Comparison of ENCODE assay signal across 14 mouse cellular contexts in genomic region chr10:120665670-120666069, GRCm38 (mm10).
DNase-seq lines count a peak whose midpoint lies in the region; ATAC-seq lines count a peak whose summit lies in the region.
"Had no signal": no experiment of that assay in that cellular context is flagged by ENCODE, and none has a peak within 500 bp of the region (broad histone marks: within the 10 kb centered on the region; RNA-seq: fewer than 3 reads in every experiment).

No protein-coding gene starts in this region.

- H3K4me3 ChIP-seq in heart, embryonic 12.5 days = no peak overlapping the region
- H3K4me3 ChIP-seq: limb, embryonic 13.5 days; midbrain, embryonic 15.5 days had no signal

- H3K9ac ChIP-seq in heart, embryonic 12.5 days = no peak overlapping the region
- H3K9ac ChIP-seq: limb, embryonic 13.5 days; midbrain, embryonic 15.5 days had no signal

- H3K27ac ChIP-seq in heart, embryonic 12.5 days (ENCODE audit: poor library complexity, severe bottlenecking) = peak overlapping the region; percentile 43; the same call in 1 of the 2 replicates
- H3K27ac ChIP-seq: limb, embryonic 13.5 days; midbrain, embryonic 15.5 days had no signal

- H3K4me2 ChIP-seq in heart, embryonic 12.5 days = no peak overlapping the region
- H3K4me2 ChIP-seq: limb, embryonic 13.5 days; midbrain, embryonic 15.5 days had no signal

- intact Hi-C loops in gastrocnemius, postnatal 14 days (cut with DNase I; ENCODE audit: low total_unique reads) = loop anchor here (2.0 to 10.0 kb wide), 2 partner anchors 21 to 81 kb away; no protein-coding TSS in a partner anchor

- DNase-seq in 416B (ENCODE audit: low read depth) = peak; percentile 87
- DNase-seq in Muller cell, postnatal 12 days (ENCODE audit: inconsistent ontology term) = peak; percentile 91
- peak; percentile 13 for DNase-seq in lung, postnatal 10 days
- DNase-seq in embryo, embryonic 10.5 days (ENCODE audit: low spot score) = no peak
- DNase-seq in kidney, adult 11 months = no peak
- DNase-seq in layer of hippocampus, adult 9-10 months (ENCODE audit: low spot score) = no peak
- no peak for DNase-seq in gastrocnemius, postnatal 14 days
- DNase-seq: adrenal gland, postnatal 25 days; gastrocnemius, postnatal 36 days; layer of hippocampus, adult 9-11 months; spleen, adult 18-20 months had no signal

- no peak for ATAC-seq in heart, embryonic 12.5 days (ENCODE audit: insufficient number of reproducible peaks, low FRiP score)
- ATAC-seq: midbrain, embryonic 15.5 days had no signal

- no peaks in the 10 kb centered on the region; the same call in 1 of the 2 replicates for H3K4me1 ChIP-seq in heart, embryonic 12.5 days (replicated peaks)
- H3K4me1 ChIP-seq: midbrain, embryonic 15.5 days had no signal

- H3K36me3 ChIP-seq in heart, embryonic 12.5 days = no peaks in the 10 kb centered on the region
- H3K36me3 ChIP-seq: limb, embryonic 13.5 days; midbrain, embryonic 15.5 days had no signal

- no peaks in the 10 kb centered on the region for H3K9me3 ChIP-seq in heart, embryonic 12.5 days (replicated peaks)
- H3K9me3 ChIP-seq: limb, embryonic 13.5 days; midbrain, embryonic 15.5 days had no signal

- 59% methylated on average over 5 of the region's 5 CpGs for WGBS in heart, embryonic 12.5 days

- no peaks in the 10 kb centered on the region for H3K27me3 ChIP-seq in heart, embryonic 12.5 days (replicated peaks)
- H3K27me3 ChIP-seq: limb, embryonic 13.5 days; midbrain, embryonic 15.5 days had no signal

Comparison
In these comparisons a context has a peak if more than half of its experiments do, and no peak if none do; other contexts are left out.
1. DNase-seq: peak in 416B (single experiment), Muller cell, postnatal 12 days (single experiment) and lung, postnatal 10 days (single experiment); none in embryo, embryonic 10.5 days (single experiment), kidney, adult 11 months (single experiment), layer of hippocampus, adult 9-10 months (single experiment) and gastrocnemius, postnatal 14 days (single experiment).